Mouse (Mus musculus) cerebellum, postnatal 25 days (tissue): Measurements from ENCODE around the gene Tmem256.

ENCODE experiments used
- DNase-seq, 2 experiments: peaks; one replicate each; pipeline ENCODE4 v3.0.0; 2021; ENCODE audit warnings: mixed read lengths in 2 of 2

Tmem256 gene

DNA sequence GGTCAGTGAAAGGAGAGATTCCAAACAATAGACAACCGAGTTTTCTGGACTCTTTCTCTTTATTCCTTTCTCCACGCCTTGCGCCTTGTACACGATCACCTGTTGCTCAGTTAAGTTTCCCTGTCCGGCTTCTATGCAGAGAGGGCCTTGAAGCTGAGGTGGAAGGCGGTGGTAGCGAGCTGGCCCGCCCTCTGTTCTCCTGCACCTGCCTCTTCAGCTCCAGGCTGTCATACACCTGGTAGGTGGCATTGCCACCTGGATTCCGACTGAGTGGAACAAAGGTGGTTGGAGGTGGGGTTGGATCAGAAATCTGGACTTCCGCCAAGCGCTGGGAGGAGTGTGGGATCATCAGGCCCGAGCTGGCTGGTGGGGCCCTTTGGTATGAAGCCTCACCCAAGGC is 21.8 kb upstream of the Tmem256 start:
- no peak for DNase-seq

DNA sequence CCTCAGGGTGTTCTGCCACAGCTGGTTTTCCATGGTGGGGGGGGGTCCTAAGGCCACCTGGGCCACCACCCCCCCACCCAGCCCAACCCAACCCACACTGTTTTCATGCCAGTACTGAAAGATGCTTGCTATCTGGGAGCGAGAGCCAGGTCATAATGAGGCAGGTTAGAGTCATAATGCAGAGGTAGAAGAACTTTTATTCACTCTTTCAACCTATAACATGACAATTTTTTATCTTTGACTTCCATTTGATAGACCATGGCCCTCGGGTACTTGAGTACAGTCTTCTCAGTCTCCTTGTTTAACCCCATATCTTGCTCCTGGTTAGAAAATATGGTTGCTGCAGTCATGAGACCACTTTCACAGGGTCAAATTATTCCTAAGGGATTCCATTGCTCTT is 19.9 kb upstream of the Tmem256 start, which contains the start of gene Spem2:
Gene Spem2 (minus strand): TSS at position 101 of the 400 bp plus-strand sequence.
- no peak for DNase-seq

DNA sequence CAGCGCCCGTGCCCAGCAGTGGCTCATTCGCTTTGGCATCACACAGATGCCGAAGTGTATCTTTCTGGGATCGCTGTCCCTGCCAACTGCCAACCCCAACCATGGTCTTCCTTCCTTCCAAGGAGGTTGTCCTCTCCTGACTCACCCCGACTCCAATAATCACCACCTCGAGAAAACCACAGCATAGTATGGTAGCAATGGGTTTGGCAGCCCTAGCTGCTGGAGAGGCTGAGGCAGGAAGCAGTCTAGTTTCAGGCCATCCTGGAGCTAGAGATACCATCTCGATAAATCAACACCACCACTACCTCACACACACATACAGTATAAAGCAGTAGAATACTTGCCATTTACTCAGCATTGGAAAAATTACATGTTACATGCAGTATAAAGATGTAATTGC is 19.4 kb upstream of the Tmem256 start:
- DNase-seq, result no peak

DNA sequence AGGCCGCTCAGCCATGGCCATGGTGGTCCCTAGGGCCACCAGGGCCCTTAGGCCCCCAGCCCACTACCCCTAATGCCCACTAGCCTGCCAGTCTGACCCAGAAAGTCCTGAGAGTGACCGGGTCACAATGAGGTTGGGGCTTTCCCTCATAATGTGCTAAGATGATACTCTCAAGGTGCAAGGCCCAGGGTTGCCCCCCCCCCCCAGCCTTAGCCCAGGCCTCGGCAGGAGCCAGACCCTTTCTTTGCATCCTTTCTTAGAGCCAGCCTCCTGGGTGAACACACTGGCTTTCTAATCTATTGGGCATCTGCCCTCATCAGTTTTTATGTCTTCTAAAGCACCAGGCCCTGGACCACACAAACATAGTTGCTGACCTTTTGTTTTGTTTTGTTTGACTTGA is 16.2 kb upstream of the Tmem256 start, which contains the start of gene Spem1:
Gene Spem1 (minus strand): TSS at position 101 of the 400 bp plus-strand sequence.
- no peak for DNase-seq

DNA sequence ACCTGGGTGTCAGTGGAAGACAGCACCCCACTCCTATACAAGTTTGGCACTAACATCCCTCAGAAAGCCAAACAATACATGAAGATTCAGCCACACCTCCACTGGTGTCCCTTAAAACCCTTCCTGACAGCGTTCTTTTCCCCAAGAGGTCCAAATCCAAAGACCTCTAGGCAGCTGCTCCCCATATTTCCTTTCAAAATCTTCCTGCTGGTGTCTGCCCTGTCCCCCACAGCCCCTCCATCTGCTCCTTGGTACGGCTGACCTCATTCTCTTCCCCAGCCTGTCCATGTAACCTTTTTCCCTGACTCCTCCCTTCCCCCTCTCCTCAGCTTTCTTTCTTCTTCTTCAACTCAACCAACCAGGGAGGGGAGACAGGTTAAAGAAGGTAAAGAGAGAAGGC is 14.9 kb upstream of the Tmem256 start:
- peak; percentile 31 to 49 for DNase-seq

GRCm38 (mm10) chr11:69828832-69829231 is 9.5 kb upstream of the Tmem256 start:
- DNase-seq, result peak in 1 of 2 experiments; percentile 35

- DNase-seq, result no peak
Measured at GRCm38 (mm10) chr11:69833554-69833953, 4.8 kb upstream of the Tmem256 start.

DNA sequence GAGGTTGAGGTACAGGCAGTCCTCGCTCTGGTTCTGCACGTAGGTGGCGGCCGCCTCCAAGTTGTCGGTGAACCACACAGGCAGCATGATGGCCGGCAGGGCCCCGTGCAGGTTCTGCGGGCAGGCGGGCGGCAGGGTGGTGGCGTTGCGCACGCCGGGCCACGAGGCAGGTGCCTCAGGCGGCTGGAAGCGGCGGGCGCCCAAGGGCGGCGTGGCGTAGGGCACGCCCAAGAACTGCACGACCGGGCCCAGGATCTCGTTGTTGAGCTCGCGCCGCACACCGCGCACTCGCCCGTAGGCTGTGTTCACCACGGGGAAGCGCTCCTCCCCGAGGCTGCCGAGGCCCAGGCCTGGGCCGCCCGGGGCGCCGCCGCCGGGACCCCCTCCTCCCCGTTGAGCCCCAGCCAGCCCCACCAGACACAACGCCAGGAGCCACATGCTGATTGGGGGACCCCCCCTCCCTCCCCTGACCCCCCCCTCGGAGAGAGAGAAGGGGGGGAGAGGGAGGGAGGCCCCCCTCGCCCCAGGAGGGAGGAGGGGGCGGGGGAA is 4.2 kb upstream of the Tmem256 start:
- peak; percentile 50 to 60 for DNase-seq

GRCm38 (mm10) chr11:69835326-69835965 is 2.9 kb upstream of the Tmem256 start:
- no peak for DNase-seq

- peak in 1 of 2 experiments; percentile 51 for DNase-seq
Measured at GRCm38 (mm10) chr11:69835966-69836335, 2.4 kb upstream of the Tmem256 start.

- peak in 1 of 2 experiments; percentile 71 for DNase-seq
Measured at GRCm38 (mm10) chr11:69836703-69837576, 1.4 kb upstream of the Tmem256 start.

DNA sequence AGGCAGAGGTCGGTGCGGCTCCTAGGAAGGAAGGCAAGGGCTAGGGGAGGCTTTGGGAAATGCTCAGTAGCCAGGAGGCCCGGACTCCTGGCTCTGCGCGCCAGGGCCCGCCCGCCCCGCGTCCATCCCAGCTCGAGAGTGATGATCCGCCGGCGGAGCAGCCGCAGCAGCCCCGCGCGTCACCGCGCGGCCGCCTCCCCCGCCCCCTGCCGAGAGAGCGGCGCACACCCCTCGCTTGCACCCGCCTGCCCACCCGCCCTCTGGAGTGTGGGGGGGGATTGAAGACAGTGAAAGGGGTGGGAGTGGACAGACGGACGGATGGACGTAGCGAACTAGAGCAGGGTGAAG is 736 bp upstream of the Tmem256 start, which contains the start of gene Nlgn2:
Gene Nlgn2 (minus strand): TSS at position 181 of the 348 bp plus-strand sequence.
- DNase-seq, result peak in 1 of 2 experiments; percentile 93

GRCm38 (mm10) chr11:69838714-69839104 is 395 bp downstream of the Tmem256 start:
- no peak for DNase-seq

- peak; percentile 92 to 95 for DNase-seq
Measured at GRCm38 (mm10) chr11:69846198-69846680, 7.9 kb downstream of the Tmem256 start, which contains the start of gene Plscr3. TSS of gene Plscr3 (plus strand) at chr11:69846376.

- DNase-seq, result no peak
Measured at GRCm38 (mm10) chr11:69846738-69847688, 8.7 kb downstream of the Tmem256 start.

DNA sequence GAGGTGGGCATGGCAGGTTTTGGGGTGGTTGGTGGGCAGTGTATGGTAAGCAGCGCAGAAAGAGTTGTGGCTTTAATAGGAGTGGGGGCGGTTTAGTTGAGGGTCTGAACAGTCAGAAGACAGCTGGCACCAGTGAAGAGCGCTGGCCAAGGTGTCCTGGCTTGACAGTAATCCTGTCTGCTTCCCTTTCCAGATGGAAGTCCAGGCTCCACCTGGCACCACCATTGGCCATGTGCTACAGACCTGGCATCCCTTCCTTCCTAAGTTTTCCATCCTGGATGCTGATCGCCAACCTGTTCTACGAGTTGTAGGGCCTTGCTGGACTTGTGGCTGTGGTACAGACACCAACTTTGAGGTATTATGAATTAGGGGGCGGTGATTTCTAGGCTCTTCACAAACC is 9.7 kb downstream of the Tmem256 start:
- peak; percentile 75 to 83 for DNase-seq

GRCm38 (mm10) chr11:69849128-69849527 is 10.8 kb downstream of the Tmem256 start:
- no peak for DNase-seq

DNA sequence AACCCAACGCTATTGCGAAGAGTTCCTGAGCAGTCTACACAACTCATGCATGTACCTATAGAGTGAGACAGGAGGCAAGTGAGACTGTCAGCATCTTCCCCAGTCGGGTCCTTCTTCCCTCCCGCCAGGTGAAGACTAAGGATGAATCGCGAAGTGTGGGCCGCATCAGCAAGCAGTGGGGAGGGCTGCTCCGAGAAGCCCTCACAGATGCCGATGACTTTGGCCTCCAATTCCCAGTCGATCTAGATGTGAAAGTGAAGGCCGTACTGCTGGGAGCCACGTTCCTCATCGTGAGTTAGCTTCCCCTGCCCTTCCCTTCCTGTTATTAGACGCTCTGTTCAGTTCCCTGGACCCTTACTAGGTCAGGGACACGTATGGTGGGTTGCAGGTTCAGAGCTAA is 11.6 kb downstream of the Tmem256 start:
- DNase-seq, result no peak

- DNase-seq, result no peak
Measured at GRCm38 (mm10) chr11:69850754-69851153, 12.4 kb downstream of the Tmem256 start.

- peak in 1 of 2 experiments; percentile 15 for DNase-seq
Measured at GRCm38 (mm10) chr11:69853994-69854393, 15.7 kb downstream of the Tmem256 start.

DNA sequence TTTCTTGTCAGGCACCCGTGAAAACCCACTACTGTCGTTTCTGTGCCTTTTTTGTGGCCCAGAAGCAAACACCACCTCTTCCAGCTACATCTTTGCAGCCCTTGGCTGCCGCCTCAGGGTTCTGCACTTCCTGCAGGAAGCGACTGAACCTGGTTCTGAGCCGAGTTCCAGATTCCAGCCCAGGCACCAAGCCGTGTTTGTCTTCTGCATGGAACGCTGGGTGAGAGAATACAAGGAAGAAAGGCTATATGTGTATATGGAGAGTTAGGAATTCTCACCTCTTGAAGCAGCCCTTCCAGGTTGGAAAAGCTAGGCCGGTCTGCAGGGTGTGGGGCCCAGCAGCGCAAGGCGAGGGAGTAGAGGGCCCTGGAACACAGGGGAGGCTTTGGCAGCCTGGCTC is 16.4 kb downstream of the Tmem256 start:
- DNase-seq, result no peak

- peak; percentile 56 to 74 for DNase-seq
Measured at GRCm38 (mm10) chr11:69855347-69855746, 17.0 kb downstream of the Tmem256 start.
